Mouse (Mus musculus) splenic B cell, adult 2 months (primary cell): Measurements from ENCODE around the gene Kazn.

Experiments
- DNase-seq: peaks from one replicate; pipeline ENCODE4 v3.0.0-alpha.2; 2011; ENCODE audit warnings: low read depth, low spot score
- H3K27me3 ChIP-seq: 2 replicates; pipeline ENCODE4 v1.6.1; 2012; ENCODE audit warnings: mild to moderate bottlenecking, low read length, moderate library complexity, mixed read lengths; ENCODE audit not compliant: control insufficient read depth, poor library complexity, insufficient read depth, severe bottlenecking
- H3K36me3 ChIP-seq: 2 replicates; pipeline ENCODE4 v1.6.1; 2012; ENCODE audit warnings: mild to moderate bottlenecking, low read length, moderate library complexity, mixed read lengths; ENCODE audit not compliant: control insufficient read depth, poor library complexity, insufficient read depth, severe bottlenecking

Kazn gene

DNA sequence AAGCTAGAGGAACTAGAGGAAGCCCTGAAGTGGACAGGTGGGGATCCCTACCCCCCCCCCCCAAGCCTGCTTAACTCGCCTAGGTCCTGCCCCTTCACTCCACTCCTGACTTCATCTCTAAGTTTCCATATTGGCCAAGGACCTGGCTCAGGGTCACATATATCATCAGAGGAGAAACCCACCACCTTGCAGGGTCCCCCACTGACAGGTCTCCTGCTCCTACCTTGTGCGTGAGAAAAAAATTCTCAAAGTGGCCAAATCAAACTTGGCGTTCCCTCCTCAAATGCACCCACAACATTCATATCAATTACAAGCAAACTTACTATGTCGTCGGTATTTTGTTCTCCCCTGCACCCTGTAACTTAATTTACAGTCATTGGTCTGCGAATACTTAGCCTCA, 156.0 kb downstream of the Kazn start:
- Histone ChIP-seq H3K27me3 (no peaks in the 10 kb centered on the region), H3K36me3 (no peaks in the 10 kb centered on the region)
- DNase-seq = no peak

DNA sequence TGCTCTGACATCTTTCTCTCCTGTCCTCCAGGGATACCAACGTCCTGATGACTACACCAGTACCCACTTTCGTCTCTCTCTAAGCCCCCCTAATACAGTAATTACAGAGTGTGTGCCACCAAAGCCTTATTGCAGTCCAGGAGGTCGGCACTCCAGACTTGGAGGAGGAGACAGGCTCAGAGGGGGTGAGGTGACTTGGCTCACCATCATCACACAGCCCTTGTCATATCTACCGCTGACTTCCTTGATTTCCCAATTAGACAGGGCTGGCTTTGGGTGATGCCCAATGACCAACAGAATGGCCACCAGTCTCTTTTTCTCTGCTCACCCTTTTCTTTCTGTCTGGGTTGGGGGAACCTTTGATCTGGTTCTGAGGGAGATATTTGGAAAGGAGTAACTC, 156.5 kb downstream of the Kazn start:
- DNase-seq = no peak
- Histone ChIP-seq H3K36me3 (no peaks in the 10 kb centered on the region), H3K27me3 (no peaks in the 10 kb centered on the region)

DNA sequence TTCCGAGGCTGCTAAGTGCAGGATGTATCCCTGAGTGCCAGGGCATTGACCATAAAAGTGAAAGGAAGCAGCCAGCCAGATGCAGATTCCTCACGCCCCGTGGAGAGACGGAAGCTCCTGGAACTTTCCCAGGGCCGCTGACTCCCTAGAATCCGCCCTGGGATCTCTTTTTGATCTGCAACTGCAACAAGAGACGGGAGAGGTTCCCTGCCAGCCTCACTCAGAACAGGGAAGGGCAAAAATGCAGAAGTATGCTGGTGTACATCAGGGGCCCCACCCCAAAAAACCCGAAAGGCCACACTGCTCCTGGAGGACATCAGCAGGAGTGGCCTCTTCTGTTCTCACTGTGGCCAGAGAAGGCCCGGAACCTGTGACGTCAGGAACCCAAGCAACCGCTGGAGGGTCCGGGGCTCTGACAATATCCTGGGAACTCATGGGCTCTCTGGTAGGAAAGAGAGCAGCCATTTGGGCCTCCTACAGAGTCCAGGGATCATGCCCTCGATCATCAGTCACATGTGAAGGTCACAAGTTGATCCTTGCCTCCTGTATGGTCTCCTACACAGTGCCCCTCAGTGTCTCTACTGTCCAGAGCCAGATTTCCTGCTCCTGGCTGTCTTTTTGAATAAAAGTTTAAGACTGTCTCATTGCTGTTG, 157.4 kb downstream of the Kazn start:
- Histone ChIP-seq H3K27me3 (no peaks in the 10 kb centered on the region), H3K36me3 (no peaks in the 10 kb centered on the region)
- no peak for DNase-seq

DNA sequence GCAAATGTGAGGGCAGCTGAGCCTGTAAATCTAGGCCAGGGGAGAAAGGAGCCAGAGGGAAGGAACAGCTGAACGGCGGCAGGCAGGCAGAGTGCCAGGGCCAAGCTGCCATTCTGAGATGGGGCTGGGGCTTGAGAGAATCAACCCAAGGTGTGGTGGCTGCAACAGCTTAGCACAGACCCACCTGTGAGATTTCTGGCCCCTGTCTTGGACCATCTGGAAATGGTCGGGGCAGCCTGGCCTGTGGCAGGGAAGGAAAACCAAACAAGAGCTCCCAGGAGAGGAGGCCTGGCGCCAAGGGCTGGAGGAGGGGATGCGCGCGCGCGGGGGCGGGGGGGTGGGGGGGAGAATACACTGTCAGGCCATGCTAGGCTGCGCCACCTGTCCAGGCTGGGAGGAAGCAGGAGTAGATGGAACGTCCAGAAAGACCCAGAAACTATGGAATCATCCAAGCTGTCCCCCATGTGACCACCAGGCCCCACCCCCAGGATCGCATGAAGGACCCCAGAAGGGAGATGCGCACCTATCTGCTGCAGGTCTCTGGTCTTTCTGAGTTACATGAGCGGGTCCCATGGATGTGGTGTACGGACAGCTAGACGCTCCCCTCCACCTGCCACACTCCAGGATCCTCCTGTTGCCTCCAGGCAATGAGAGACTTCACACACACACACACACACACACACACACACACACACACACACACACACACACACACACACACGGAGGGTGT, 158.1 kb downstream of the Kazn start:
- Histone ChIP-seq H3K27me3 (no peaks in the 10 kb centered on the region), H3K36me3 (no peaks in the 10 kb centered on the region)
- DNase-seq = no peak

DNA sequence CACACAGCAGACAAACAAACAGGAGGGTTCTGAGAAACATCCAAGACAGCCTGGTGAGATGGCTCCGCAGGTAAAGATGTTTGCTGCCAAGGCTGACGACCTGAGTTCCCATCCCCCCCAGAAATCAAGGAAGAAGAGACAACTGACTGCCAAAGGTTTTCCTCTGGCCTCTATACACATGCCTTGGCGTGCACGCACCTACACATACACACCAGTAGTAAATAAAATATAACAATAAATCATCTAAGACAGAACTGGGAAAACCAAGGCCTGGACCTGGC, 158.8 kb downstream of the Kazn start:
- no peak for DNase-seq
- no peaks in the 10 kb centered on the region for H3K27me3 ChIP-seq
- H3K36me3 ChIP-seq = no peaks in the 10 kb centered on the region

DNA sequence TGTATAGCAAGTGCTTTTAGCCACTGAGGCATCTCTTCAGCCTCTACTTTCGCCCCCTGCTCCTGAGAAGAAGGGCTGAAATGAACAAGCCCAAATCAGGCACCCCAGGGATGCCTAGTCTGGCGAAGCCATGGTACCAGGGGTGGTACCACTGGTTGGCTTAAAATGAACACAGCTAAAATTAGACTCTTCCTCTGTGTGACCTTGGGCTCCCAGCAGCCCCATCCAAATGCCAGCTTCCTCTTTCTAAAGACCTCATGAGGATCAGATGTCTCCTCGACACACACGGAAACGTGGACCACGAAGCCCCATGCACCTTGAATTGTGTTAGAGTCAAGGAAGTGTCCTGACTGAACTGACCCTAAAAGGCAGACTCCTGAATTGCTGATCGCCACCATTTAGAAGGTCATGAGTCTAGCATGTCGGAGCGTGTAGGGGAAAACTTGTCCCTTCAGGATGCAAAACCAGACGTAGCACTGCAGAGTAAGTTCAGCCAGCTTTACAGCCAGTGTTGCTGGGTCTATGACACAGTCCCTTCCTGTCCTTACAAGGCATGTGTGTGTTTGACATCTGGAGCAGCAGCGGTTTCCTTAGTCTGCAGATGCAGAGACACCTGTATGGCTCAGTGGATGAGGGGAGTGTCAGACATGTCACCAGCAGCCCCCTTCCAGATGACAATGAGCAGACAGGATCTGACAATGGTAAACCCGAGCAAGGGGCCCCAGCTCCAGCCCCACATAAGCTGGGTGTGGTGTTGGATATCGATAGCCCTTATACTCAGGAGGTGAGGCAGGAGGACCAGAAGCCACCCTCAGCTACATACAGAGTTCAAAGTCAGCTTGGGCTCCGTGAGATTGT, 159.3 kb downstream of the Kazn start:
- no peaks in the 10 kb centered on the region for H3K36me3 ChIP-seq
- DNase-seq = peak; percentile 53
- no peaks in the 10 kb centered on the region for H3K27me3 ChIP-seq

DNA sequence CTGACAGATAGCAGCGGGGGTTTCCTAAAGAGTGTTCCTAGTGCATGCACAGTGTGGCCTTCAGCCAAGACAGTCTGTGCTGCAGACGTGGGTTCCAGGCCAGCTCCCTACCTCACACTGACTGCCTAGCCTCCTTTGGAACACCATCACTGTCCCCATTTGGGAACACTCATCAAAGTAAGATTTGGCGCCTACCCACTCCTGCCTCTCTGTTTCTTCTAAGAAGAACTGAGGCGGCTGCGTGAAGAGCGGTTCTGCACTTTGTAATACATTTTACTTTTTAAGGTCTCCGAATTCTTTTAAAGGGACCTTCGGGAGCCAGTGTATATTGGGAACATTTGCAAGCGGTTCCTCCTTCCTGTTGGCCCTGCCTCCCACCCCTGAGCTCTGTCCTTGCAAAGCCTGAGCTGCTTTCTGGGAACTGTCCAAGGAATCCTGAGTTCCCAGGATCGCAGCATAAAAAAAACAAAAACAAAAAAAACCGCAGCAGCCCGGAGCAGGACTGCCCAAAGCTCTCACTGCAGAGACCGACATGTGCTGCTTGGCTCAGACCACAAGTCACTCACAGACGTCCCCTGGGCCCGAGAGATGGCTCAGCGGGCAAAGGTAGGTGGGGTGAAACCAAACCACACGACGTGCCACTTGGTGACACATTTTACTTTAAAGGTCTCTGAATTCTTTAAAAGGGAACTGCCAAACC, 161.5 kb downstream of the Kazn start:
- Histone ChIP-seq H3K27me3 (no peaks in the 10 kb centered on the region), H3K36me3 (no peaks in the 10 kb centered on the region)
- DNase-seq = peak; percentile 73

DNA sequence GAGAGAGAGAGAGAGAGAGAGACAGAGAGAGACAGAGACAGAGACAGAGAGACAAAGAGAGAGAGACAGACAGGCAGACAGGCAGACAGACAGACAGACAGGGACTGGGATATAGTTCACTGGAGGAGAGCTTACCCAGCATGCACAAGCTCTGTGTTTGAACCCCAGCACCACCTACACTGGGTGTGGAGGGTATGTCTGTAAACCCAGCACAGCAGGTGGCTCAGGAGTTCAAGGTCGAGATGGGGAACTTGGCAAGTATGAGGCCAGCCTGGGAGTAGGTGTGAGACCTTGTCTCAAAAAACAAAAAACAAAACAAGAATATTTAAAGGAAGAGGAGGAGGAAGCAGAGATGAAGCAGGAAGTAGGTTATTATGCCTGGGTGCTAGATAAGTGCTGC, 162.3 kb downstream of the Kazn start:
- Histone ChIP-seq H3K27me3 (no peaks in the 10 kb centered on the region), H3K36me3 (no peaks in the 10 kb centered on the region)
- peak; percentile 26 for DNase-seq

DNA sequence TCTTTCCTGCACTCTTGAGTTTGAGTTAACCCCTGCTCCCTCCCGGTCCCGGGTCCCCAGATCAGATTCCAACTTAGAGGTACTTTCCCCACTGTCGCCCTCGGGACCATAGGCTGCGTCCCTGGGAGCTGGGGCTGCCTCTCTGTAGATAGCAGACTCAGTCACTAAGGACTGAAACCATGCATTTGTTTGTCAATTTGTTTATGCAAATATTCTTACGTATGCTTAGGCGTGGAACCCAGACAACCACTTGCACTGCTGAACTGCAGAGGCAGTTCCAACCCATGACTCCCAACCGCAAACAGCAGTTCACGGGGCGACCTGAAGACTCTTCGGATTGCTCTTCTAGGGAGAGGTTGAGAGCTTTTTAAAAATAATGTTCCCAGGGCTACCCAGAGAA, 163.3 kb downstream of the Kazn start:
- no peaks in the 10 kb centered on the region for H3K27me3 ChIP-seq

DNA sequence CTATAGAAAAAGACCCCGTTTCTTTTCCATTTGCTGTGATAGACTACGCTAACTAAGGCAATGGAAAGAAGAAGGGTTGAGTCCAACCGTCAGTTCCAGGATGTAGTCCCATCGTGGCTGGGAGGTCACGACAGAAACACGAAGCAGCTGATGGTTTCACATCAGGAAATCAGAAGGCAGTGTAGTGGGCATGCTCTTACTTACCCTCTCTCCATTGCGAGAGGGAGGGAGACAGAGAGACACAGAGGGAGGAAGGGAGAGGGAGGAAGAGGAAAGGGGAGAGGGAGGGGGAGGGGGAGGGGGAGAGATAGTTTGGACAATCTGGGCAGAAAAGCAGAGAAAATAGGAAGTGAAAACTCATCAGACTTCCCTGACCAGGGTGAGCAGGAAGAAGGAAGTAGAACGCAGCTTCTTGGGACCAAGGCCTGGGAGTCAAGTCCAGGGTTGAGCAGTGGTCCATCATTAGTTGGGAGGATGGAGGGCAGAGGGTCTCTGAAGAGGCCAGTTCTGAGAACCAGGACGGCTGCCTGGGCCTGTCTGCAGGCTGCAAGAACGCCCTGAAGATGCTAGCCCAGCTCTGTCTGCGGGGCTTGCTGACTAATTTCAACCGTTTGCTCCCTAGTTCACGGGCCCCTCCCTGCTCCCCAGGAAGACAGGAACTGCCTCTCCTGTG, 165.0 kb downstream of the Kazn start:
- peak; percentile 19 for DNase-seq
- no peaks in the 10 kb centered on the region for H3K27me3 ChIP-seq
- H3K36me3 ChIP-seq = no peaks in the 10 kb centered on the region

More for the DNA sequence above, 163.3 kb downstream of the Kazn start:
- H3K36me3 ChIP-seq = no peaks in the 10 kb centered on the region
- DNase-seq = peak; percentile 43

DNA sequence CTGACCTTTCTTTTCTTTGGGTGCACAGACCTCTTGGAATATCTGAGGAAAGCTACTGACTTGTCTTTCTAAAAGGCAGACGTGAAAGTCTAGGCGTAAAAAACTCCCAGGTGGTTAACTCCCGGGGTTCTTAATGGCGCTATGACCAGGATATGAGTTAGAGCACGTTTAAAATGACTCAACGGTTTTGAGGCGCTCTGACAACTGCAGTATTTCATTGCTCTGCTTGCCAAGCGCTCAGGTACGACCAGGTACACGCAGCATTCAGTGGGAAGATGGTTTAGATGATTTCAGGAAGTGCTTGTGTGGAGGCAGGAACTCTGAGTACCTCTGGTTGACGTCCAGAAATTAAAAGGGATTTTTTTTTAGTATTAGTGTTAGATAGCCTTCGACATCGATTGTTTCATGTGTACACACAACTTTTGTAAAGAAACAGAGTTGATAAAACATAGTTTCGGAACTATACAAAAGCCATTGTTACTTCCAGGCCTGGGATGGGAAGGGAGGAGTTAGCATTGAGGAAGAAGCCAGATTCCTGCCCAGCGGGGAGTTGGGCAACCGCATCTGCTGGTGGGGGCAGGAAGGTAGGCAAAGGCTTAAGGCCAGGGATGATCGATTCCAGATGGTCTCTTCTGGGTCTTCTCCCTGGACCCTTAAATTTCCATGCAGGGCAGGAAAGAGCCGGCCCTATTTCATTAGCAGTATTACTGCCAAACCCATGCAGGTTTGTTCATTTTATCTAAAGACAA, 167.8 kb downstream of the Kazn start:
- no peak for DNase-seq
- no peaks in the 10 kb centered on the region for H3K27me3 ChIP-seq
- no peaks in the 10 kb centered on the region for H3K36me3 ChIP-seq

DNA sequence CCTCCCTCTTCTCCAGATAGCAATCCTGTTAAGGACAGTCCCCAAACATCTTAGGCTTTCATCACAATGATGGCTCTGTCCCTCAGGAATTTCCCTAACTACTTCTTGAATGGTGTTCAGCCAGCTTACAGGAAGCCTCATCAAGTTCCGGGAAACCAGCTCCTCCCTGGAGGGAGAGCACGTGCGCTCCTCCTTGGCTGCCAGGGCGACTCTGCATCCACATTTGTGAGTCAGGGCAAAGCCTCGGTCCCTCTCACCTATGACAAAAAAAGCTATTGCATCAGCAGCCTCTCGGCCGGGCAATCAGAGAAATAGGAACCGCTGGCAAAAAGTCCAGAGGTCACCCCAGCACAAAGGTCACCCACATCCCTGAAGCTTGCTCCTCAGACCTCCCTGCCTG, 168.4 kb downstream of the Kazn start:
- H3K27me3 ChIP-seq = no peaks in the 10 kb centered on the region
- no peak for DNase-seq
- H3K36me3 ChIP-seq = no peaks in the 10 kb centered on the region

DNA sequence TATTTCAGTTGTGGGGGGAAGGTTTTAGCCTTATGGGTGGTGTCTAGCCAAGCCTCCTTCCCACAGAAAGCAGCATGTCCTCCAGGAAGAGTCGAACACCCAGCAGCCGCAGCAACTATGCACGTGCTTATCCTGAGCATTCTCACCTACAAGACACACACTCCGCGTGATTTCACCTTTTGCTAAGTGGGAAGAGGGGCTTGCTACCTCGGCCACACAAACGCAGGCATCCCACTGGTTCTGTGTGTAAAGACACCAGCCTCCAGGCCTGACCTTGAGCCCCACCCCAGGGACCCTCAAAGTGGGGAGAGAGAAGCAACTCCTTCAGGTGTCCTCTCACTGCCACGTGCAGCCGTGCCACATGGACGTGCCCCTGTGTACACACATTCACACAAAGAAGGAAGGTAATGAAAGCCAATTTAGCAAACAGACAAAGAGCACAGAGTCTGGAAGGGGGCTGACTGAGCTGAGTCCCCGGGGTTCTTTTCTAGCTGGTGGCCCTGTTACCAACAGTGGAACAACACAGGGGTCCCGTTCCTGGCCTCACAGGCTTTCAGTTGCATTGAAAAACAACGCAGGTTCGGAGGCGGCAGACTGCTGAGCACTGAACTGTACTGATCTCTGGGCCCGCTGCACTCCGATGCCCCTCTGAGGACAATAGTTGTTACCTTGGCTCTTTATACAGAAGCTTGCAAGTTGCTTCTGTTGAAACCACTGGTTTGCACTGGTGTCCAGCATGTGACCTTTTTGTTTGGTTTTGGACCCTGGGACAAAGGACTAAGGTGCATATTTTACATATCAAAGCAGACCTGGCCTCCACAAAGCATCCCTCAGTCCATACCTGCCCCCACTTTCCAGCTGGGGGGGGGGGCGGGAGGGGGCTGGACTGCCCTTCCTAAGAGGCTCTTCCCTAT, 170.0 kb downstream of the Kazn start:
- H3K36me3 ChIP-seq = no peaks in the 10 kb centered on the region
- no peak for DNase-seq
- H3K27me3 ChIP-seq = no peaks in the 10 kb centered on the region
